Mouse (Mus musculus): ENCODE measurements around the gene Stmn1. TPM values are rescaled to one million over a fixed set of nuclear protein-coding genes. Genes with fewer than 3 reads are reported as not detected.

Gene Stmn1
- 358 and 380 TPM in 2 replicates for polyA plus RNA-seq (2015; fragmentation: Nextera tagmentation; extraction: Ambion mirVana)

- Histone ChIP-seq H3K36me3 (ENCODE audit: control insufficient read depth, insufficient read depth, low read length) (no peaks in the 10 kb centered on the region), H3K9ac (ENCODE audit: low read length) (peak within 1 kb of the TSS; percentile 80), H3K27ac (replicated peaks) (peak within 1 kb of the TSS; percentile 81), H3K4me1 (replicated peaks; ENCODE audit: control insufficient read depth, insufficient read depth) (no peaks in the 10 kb centered on the region), H3K4me3 (ENCODE audit: low read depth, low read length) (peak within 1 kb of the TSS; percentile 80), H3K27me3 (ENCODE audit: control insufficient read depth, insufficient read depth, low read length) (no peaks in the 10 kb centered on the region), H3K4me2 (replicated peaks; ENCODE audit: low read depth) (peak within 1 kb of the TSS; percentile 98), H3K9me3 (ENCODE audit: control insufficient read depth, low read length) (no peaks in the 10 kb centered on the region)
- ATAC-seq (ENCODE audit: low FRiP score, low TSS enrichment) (peak; percentile 96), DNase-seq (ENCODE audit: low spot score) (peak; percentile 97)
- TF ChIP-seq CTCF (IDR thresholded peaks at IDR 0.05; ENCODE audit: low read depth), result no peak; the same call in 1 of the 2 replicates
- TF ChIP-seq EP300 (optimal IDR thresholded peaks at IDR 0.05), result no peak
- under 1% methylated on average over 30 of the region's 31 CpGs for WGBS
Measured at GRCm38 (mm10) chr4:134468215-134468575, at the start of gene Stmn1. TSS of gene Stmn1 (plus strand) at chr4:134468320.

- ATAC-seq (ENCODE audit: low FRiP score, low TSS enrichment), result no peak
- H3K4me1 ChIP-seq (replicated peaks; ENCODE audit: control insufficient read depth, insufficient read depth), result no peaks in the 10 kb centered on the region
- TF ChIP-seq CTCF (IDR thresholded peaks at IDR 0.05; ENCODE audit: low read depth) (no peak), EP300 (optimal IDR thresholded peaks at IDR 0.05) (no peak)
- H3K4me2 ChIP-seq (replicated peaks; ENCODE audit: low read depth), result no peak overlapping the region
- H3K9ac ChIP-seq (ENCODE audit: low read length), result no peak overlapping the region
- H3K36me3 ChIP-seq (ENCODE audit: control insufficient read depth, insufficient read depth, low read length), result peaks cover 15% of the 10 kb centered on the region; the same call in 1 of the 2 replicates
- H3K27ac ChIP-seq (replicated peaks), result no peak overlapping the region
- no peaks in the 10 kb centered on the region for H3K9me3 ChIP-seq (ENCODE audit: control insufficient read depth, low read length)
- no peak for DNase-seq (ENCODE audit: low spot score)
- 70% methylated on average over 11 of the region's 11 CpGs for WGBS
- no peaks in the 10 kb centered on the region for H3K27me3 ChIP-seq (ENCODE audit: control insufficient read depth, insufficient read depth, low read length)
- no peak overlapping the region for H3K4me3 ChIP-seq (ENCODE audit: low read depth, low read length)
Measured at GRCm38 (mm10) chr4:134421971-134422370, 46.1 kb upstream of the Stmn1 start.

- DNase-seq (ENCODE audit: low spot score) (no peak), ATAC-seq (ENCODE audit: low FRiP score, low TSS enrichment) (no peak)
- 88% methylated on average over 7 of the region's 7 CpGs for WGBS
- no peak overlapping the region for H3K4me2 ChIP-seq (replicated peaks; ENCODE audit: low read depth)
- no peaks in the 10 kb centered on the region for H3K27me3 ChIP-seq (ENCODE audit: control insufficient read depth, insufficient read depth, low read length)
- peaks cover 15% of the 10 kb centered on the region for H3K36me3 ChIP-seq (ENCODE audit: control insufficient read depth, insufficient read depth, low read length)
- no peak overlapping the region for H3K9ac ChIP-seq (ENCODE audit: low read length)
- no peak overlapping the region for H3K4me3 ChIP-seq (ENCODE audit: low read depth, low read length)
- no peak overlapping the region for H3K27ac ChIP-seq (replicated peaks)
- H3K4me1 ChIP-seq (replicated peaks; ENCODE audit: control insufficient read depth, insufficient read depth), result no peaks in the 10 kb centered on the region
- no peaks in the 10 kb centered on the region for H3K9me3 ChIP-seq (ENCODE audit: control insufficient read depth, low read length)
- no peak for TF ChIP-seq EP300 (optimal IDR thresholded peaks at IDR 0.05)
- no peak for TF ChIP-seq CTCF (IDR thresholded peaks at IDR 0.05; ENCODE audit: low read depth)
Measured at GRCm38 (mm10) chr4:134423949-134424348, 44.2 kb upstream of the Stmn1 start.

GRCm38 (mm10) chr4:134425088-134425487, 43.0 kb upstream of the Stmn1 start:
- H3K36me3 ChIP-seq (ENCODE audit: control insufficient read depth, insufficient read depth, low read length), result peaks cover 13% of the 10 kb centered on the region
- H3K4me1 ChIP-seq (replicated peaks; ENCODE audit: control insufficient read depth, insufficient read depth), result no peaks in the 10 kb centered on the region
- H3K4me2 ChIP-seq (replicated peaks; ENCODE audit: low read depth), result no peak overlapping the region
- DNase-seq (ENCODE audit: low spot score) (no peak), ATAC-seq (ENCODE audit: low FRiP score, low TSS enrichment) (no peak)
- 76% methylated on average over 7 of the region's 7 CpGs for WGBS
- no peak overlapping the region for H3K9ac ChIP-seq (ENCODE audit: low read length)
- TF ChIP-seq EP300 (optimal IDR thresholded peaks at IDR 0.05) (no peak), CTCF (IDR thresholded peaks at IDR 0.05; ENCODE audit: low read depth) (no peak)
- H3K4me3 ChIP-seq (ENCODE audit: low read depth, low read length), result no peak overlapping the region
- H3K9me3 ChIP-seq (ENCODE audit: control insufficient read depth, low read length), result no peaks in the 10 kb centered on the region
- H3K27me3 ChIP-seq (ENCODE audit: control insufficient read depth, insufficient read depth, low read length), result no peaks in the 10 kb centered on the region
- H3K27ac ChIP-seq (replicated peaks), result no peak overlapping the region

- Histone ChIP-seq H3K4me2 (replicated peaks; ENCODE audit: low read depth) (peak overlapping the region; percentile 4; the same call in 1 of the 2 replicates), H3K27me3 (ENCODE audit: control insufficient read depth, insufficient read depth, low read length) (no peaks in the 10 kb centered on the region), H3K27ac (replicated peaks) (no peak overlapping the region), H3K4me1 (replicated peaks; ENCODE audit: control insufficient read depth, insufficient read depth) (no peaks in the 10 kb centered on the region; the same call in 1 of the 2 replicates), H3K9ac (ENCODE audit: low read length) (no peak overlapping the region), H3K36me3 (ENCODE audit: control insufficient read depth, insufficient read depth, low read length) (peaks cover 2% of the 10 kb centered on the region), H3K9me3 (ENCODE audit: control insufficient read depth, low read length) (no peaks in the 10 kb centered on the region), H3K4me3 (ENCODE audit: low read depth, low read length) (no peak overlapping the region)
- ATAC-seq (ENCODE audit: low FRiP score, low TSS enrichment) (no peak), DNase-seq (ENCODE audit: low spot score) (peak; percentile 31)
- TF ChIP-seq EP300 (optimal IDR thresholded peaks at IDR 0.05), result no peak
- no peak for TF ChIP-seq CTCF (IDR thresholded peaks at IDR 0.05; ENCODE audit: low read depth)
- 29% methylated on average over 23 of the region's 23 CpGs for WGBS
Measured at GRCm38 (mm10) chr4:134430381-134431004, 37.6 kb upstream of the Stmn1 start.

GRCm38 (mm10) chr4:134432686-134433360, 35.3 kb upstream of the Stmn1 start:
- H3K4me2 ChIP-seq (replicated peaks; ENCODE audit: low read depth), result no peak overlapping the region
- H3K27ac ChIP-seq (replicated peaks), result no peak overlapping the region
- no peaks in the 10 kb centered on the region for H3K27me3 ChIP-seq (ENCODE audit: control insufficient read depth, insufficient read depth, low read length)
- no peaks in the 10 kb centered on the region for H3K36me3 ChIP-seq (ENCODE audit: control insufficient read depth, insufficient read depth, low read length)
- no peak overlapping the region for H3K4me3 ChIP-seq (ENCODE audit: low read depth, low read length)
- 80% methylated on average over 15 of the region's 15 CpGs for WGBS
- no peak for TF ChIP-seq EP300 (optimal IDR thresholded peaks at IDR 0.05)
- TF ChIP-seq CTCF (IDR thresholded peaks at IDR 0.05; ENCODE audit: low read depth), result no peak
- no peaks in the 10 kb centered on the region for H3K9me3 ChIP-seq (ENCODE audit: control insufficient read depth, low read length)
- no peak for DNase-seq (ENCODE audit: low spot score)
- no peak overlapping the region for H3K9ac ChIP-seq (ENCODE audit: low read length)
- no peaks in the 10 kb centered on the region; the same call in 1 of the 2 replicates for H3K4me1 ChIP-seq (replicated peaks; ENCODE audit: control insufficient read depth, insufficient read depth)
- ATAC-seq (ENCODE audit: low FRiP score, low TSS enrichment), result no peak
